Mouse (Mus musculus): Measurements from ENCODE around the gene Ctnnb1.

Gene Ctnnb1

GRCm38 (mm10) chr9:120961969-120962700, 33.1 kb downstream of the Ctnnb1 start:
- DNase-seq (ENCODE audit: low spot score in 2 of 2), result no peak

DNA sequence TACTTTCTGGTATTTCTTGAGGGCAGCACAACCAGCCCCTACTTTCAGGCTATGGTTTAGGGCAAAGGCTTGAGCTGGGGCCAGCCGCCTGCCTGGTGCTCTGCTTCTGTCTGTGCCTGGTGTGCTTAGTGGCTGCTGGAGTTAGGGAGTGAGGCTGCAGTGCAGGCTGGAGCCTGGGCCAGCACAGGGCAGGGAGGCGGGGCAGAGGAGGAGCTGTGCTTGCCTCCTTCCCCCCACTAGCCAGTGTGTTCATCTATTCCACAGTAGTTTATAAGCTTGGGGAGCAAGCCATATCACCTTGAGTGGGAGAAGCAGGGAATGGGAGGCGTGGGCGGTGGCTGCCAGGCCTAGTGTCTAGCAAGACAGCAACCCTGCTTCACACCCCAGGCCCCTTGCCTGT, 34.1 kb downstream of the Ctnnb1 start:
- DNase-seq (ENCODE audit: low spot score in 2 of 2), result no peak

DNA sequence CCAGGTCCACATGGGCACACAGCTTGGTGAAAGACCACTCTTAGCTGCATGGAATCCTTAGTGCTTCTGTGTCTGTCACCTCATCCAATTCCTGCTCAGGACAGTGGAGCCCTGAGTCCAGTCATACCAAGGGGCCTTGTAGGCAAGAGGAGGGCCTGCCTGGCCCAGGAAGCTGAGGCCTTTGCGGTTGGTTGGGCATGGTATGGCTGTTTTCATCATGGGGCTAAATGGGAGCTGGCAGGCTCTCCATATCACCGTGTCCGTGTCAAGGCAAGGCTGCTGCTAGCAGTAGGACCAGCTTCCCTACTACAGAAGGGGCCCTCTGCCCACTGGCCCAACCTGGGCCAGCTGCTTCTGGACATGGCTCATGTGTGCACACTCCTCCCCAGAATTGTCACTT, 34.7 kb downstream of the Ctnnb1 start:
- no peak for DNase-seq (ENCODE audit: low spot score in 2 of 2)

GRCm38 (mm10) chr9:120964224-120964623, 35.2 kb downstream of the Ctnnb1 start:
- no peak for DNase-seq (ENCODE audit: low spot score in 2 of 2)

- no peak for DNase-seq (ENCODE audit: low spot score in 2 of 2)
Observed at GRCm38 (mm10) chr9:120965007-120965406, 36.0 kb downstream of the Ctnnb1 start.

GRCm38 (mm10) chr9:120973026-120973515, 44.1 kb downstream of the Ctnnb1 start:
- DNase-seq (ENCODE audit: low spot score in 2 of 2), result no peak

DNA sequence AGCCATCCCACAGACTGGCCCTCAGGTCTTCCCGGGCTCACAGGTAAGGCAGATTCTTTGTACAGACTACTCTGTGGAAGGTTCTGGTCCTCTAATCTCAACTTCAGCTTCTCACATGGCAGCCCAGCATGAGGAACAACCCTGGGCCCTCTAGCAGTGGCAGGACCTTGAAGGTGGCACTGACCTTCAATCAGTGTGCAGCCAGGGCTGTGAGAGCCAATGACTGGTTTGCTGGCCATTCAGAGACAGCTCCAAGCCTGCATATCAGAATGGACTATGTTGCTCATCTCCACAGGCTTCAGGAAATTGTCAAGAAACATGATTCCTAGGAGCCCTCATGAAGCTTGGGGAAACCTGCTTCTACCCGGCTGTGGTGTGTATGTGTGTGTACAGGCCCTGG, 45.2 kb downstream of the Ctnnb1 start:
- DNase-seq (ENCODE audit: low spot score in 2 of 2), result no peak

DNA sequence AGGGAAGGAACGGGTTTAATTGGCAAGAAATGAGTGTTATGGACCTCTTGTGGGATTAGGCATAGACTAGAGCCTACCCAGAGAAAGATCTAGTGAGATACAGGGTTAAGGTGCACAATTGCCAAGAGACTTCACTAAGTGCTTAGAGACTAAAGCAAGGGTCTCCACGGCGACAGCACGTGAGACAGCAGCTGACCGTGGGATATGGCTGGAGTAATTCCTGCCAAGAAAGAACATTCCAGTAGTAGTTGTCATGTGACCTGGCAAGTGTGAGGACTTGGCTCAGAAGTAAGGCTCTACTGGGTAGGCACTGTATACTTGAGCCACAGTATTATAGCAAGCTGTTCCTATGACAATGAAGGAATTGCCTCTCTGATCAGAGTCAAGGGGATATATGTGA, 47.1 kb downstream of the Ctnnb1 start:
- DNase-seq (ENCODE audit: low spot score in 2 of 2), result no peak

- no peak for DNase-seq (ENCODE audit: low spot score in 2 of 2)
Observed at GRCm38 (mm10) chr9:120976856-120977255, 47.8 kb downstream of the Ctnnb1 start.

DNA sequence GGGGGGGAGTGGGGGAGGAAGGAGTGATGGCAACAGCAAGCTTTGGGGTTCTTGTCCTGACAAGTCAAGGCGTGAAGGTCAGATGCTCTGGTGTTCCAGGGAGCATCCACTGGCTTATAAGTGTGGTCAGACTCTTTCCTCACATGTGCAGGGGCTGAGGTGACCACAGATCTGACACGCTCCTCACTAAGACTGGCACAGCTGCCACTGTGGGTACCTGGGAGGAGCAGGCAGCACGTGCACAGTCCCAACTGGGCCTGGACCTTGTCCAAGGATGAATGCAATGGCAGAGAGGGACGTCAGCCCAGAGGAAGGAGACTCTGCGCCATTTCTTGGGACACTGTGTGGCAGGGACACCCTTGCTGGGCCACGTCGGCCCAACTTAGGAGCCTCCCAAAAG, 52.8 kb downstream of the Ctnnb1 start:
- no peak for DNase-seq (ENCODE audit: low spot score in 2 of 2)

GRCm38 (mm10) chr9:120983849-120984248, 54.8 kb downstream of the Ctnnb1 start:
- no peak for DNase-seq (ENCODE audit: low spot score in 2 of 2)

DNA sequence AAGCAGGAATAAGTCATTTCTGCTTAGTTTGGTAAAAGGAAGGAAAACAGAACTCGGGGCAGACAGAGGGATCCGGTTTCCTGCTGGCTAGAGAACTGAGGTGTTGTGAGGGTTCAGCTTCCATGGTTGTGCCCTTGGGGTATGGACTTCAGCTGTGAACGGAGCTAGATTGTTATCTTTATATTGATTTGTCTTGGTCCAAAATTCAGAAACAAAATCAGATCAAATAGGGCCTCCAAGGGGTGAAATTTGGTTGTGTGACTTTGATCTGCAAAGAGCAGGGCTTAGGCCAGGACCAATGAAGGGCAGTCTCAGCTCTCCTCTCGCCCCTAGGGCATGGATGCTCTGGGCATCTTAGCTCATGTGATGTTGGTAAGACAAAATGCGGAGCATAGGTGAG, 55.5 kb downstream of the Ctnnb1 start:
- no peak for DNase-seq (ENCODE audit: low spot score in 2 of 2)

- no peak for DNase-seq (ENCODE audit: low spot score in 2 of 2)
Observed at GRCm38 (mm10) chr9:120985009-120985408, 56.0 kb downstream of the Ctnnb1 start.

GRCm38 (mm10) chr9:120985524-120985923, 56.5 kb downstream of the Ctnnb1 start:
- DNase-seq (ENCODE audit: low spot score in 2 of 2), result no peak

DNA sequence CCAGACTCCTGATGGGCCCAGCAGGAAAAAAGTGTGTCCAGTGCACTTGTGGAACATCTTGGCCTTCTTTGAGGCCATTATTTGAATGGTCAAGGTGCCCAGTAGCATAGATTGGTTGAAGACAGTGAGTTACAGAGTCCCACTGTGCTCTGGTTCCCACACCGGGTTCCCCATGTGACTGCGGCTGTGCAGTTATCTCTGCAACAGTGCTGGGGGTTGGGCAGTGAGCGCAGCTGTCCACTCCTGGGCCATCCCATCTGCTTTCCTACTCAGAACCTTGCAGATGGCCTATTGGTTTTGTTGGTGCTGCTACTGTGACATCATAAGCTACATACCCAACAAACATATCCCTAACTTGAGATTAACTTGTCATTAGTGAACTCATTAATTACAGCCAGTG, 57.2 kb downstream of the Ctnnb1 start:
- DNase-seq (ENCODE audit: low spot score in 2 of 2), result no peak

GRCm38 (mm10) chr9:120986994-120987393, 58.0 kb downstream of the Ctnnb1 start:
- no peak for DNase-seq (ENCODE audit: low spot score in 2 of 2)

DNA sequence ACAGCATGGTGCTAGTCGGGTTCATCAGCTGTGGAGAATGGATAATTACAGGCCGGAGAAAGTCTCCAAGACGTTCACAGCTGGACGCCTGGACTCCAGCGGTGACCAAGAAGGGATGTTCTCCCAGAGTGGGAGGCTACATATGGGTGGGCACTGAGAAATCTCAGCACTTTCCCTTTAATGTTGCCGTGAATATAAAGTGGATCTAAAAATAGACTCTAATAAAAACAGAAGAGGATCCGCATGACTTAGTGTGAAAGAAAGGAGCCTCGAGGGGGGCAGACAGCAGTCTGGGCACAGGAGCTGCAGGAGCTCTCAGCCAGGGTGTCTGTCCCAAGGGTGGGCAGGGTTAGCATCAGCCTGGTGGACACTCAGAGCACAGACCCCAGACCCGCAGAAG, 59.1 kb downstream of the Ctnnb1 start:
- DNase-seq (ENCODE audit: low spot score in 2 of 2), result no peak

DNA sequence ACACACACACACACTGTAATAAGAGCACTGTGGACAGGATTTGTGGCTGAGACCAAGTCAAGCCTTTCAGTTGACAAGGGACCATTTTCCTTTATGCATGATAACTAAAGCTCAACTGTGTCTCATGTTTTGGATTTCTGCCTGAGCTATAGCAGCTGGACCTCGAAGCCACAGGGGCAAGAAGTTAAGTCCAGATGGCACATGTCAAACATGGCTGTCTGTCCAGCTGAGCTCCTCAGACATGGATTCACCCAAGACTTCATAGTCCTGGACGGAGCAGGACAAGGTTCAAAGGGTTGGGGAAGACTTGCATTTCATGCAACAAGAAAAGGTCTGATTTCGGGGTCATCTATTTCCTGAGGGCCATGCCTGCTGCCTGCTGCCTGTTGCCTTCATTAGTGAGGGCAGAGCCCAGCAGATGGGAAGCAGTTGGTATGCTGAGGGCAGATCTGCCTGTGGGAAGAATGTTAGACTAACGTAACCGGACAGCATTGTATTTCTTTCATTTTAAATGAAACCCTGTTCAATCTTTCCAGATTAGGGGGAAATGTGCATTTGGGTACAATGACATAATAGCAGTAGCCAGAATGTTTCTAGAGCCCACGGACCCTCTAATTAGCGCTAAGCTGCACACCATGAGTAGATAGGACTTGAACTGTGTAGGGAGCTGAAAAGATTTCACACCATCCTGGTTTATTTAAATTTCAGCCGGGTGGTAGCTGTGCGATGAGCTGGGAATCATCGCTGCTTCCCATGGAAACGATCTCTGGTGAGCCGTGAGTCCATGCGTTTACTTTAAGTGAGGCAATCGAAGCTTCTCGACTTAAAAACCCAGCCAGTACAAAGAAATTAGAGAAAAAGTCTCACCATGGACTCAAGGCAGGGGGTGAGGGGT, 61.0 kb downstream of the Ctnnb1 start:
- no peak for DNase-seq (ENCODE audit: low spot score in 2 of 2)

DNA sequence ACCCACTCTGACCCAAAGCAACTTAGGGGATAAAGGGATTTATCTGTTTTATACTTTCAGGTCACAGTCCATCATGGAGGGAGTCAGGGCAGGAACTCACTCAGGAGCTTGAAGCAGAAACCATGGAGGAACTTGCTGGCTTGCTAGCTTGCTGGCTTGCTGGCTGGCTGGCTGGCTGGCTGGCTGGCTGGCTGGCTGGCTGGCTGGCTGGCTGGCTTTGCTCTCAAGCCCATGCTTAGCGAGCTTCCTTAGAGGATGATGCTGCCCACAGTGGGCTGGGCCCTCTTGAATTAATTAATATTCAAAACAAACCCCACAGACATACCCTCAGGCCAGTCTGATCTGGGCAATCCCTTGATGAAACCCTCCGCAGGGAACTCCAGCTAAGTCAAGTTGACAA, 62.8 kb downstream of the Ctnnb1 start:
- no peak for DNase-seq (ENCODE audit: low spot score in 2 of 2)

- DNase-seq (ENCODE audit: low spot score in 2 of 2), result no peak
Observed at GRCm38 (mm10) chr9:120993004-120993403, 64.0 kb downstream of the Ctnnb1 start.

- DNase-seq (ENCODE audit: low spot score in 2 of 2), result no peak
Observed at GRCm38 (mm10) chr9:120994223-120995155, 65.5 kb downstream of the Ctnnb1 start.

DNA sequence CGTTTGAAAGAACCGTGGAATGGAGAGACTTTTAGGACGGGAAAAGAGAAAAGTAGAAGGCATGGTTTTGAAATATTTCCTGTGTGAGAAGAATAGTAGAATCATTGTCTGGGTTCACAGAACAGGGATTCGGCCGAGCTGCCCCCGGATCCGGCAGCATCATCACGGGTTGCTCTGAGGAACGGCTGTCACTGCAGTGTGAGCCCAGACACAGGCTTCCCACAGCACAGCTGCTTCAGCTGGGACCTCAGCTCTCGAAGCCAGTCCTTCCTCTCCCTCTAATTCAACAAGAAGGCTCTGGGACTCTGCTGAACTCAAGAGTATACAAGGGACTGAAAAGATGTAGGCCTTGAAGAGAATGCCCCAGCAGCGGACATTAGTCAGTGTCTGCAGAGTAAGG, 69.7 kb downstream of the Ctnnb1 start:
- no peak for DNase-seq (ENCODE audit: low spot score in 2 of 2)

Data from left cerebral cortex, adult 9 months (tissue).